Mouse (Mus musculus): ENCODE results near the gene Aven. TPM values are rescaled to one million over a fixed set of nuclear protein-coding genes. Genes with fewer than 3 reads are reported as not detected.

The Aven gene
- 0.38 and 0.74 TPM in 2 replicates for polyA plus RNA-seq (2012; rRNA removed)

DNA sequence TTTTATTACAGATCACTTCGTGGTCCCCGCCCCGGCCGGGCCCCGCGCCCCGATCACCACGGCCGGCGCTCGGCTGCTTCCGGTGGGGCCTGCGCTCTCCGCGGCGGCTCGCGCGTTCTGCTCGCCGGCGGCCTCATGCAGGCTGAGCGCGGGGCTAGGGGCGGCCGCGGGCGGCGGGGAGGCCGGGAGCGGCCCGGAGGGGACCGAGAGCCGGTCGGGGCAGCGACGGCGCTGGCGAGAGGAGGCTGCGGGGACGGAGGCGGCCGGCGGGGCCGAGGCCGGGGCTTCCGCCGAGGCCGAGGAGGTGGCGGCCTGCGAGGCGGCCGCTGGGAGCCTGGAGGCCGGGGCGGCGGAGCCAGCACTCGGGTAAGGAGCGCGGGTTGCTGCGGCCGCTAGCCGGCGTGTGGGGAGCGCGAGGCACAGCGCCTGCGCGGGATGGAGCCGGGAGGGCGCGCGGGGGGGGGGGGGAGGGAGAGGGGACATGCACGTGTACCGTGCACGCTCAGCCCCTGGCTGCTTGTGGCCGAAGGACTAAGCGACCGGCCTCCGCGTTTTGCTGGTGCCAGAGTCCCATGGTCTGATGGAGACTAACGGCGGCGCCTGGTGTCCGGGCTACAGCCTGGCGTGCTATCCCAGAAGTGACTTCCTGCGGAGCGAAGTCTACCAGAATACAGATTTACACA, at the start of gene Aven:
Aven (plus strand) TSS at position 109 of the 683 bp plus-strand sequence.

DNA sequence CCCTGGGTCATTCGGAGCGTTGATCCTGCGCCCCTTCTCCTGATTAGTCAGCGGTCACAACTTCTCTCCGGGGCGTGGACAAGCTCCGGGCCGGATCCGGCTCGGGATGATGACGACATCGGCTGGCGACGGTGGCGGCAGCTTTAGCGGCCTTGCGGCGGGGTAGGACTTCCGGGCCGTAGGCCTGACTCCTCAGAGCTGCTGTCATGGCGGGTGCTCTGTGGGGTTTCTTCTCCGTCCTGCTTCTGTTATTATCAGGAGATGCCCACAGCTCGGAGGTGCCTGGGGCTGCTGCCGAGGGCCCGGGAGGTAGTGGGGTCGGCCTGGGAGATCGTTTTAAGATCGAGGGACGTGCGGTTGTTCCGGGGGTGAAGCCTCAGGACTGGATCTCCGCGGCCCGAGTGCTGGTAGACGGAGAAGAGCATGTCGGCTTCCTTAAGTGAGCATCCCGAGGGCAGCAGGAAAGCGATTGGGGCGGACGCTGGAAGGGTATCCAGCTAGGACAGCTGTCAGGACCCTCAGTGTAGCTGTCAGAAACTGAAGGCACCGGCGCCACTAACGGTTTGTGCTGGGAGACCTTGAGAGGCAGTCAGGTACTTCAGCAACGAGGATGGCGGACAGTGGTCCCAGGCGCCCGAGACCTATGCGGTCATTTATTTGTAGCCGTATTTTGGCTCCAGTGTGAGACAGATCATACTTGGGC, 37.8 kb upstream of the Aven start, which contains the start of gene Emc7:
Emc7 (plus strand) TSS at position 136 of the 703 bp plus-strand sequence.

DNA sequence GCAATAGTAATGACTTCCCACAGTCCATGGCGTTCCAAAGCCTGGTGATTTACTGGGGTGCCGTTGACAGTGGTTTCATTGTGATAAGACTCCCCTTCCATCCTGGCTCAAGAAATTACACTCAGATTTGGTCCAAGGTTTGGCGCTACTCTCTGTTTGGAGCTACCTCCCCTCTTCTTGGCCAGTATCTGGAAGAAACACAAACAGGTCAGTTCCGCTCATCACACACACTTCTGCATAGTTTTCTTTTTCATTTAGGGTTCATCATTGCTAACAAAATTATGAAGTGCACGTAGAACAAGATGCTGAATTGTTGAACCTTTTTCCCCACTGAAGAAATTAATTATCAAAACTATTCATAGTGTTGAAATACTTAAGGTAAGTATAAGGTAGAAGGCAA, 12.1 kb upstream of the Aven start, which contains the start of gene Chrm5:
Chrm5 (minus strand) TSS at position 101 of the 400 bp plus-strand sequence.

Other genes with a start within 250 kb of the Aven start
- not detected in 2 replicates for gene Nutm1, start 233.7 kb upstream of the Aven start, polyA plus RNA-seq (2012; rRNA removed)
- 19.7 and 22.1 TPM in 2 replicates for gene Nop10, start 231.0 kb upstream of the Aven start, polyA plus RNA-seq (2012; rRNA removed)
- gene Slc12a6, start 227.1 kb upstream of the Aven start, polyA plus RNA-seq (2012; rRNA removed): 3.3 and 5.2 TPM in 2 replicates
- gene Gm21985, start 226.7 kb upstream of the Aven start, polyA plus RNA-seq (2012; rRNA removed): not detected in 2 replicates
- 37.5 and 43.1 TPM in 2 replicates for gene Emc4, start 124.9 kb upstream of the Aven start, polyA plus RNA-seq (2012; rRNA removed)
- gene Katnbl1, start 113.8 kb upstream of the Aven start, polyA plus RNA-seq (2012; rRNA removed): 0.22 and 0.29 TPM in 2 replicates
- 0.87 and 0.97 TPM in 2 replicates for gene Emc7, start 38.0 kb upstream of the Aven start, polyA plus RNA-seq (2012; rRNA removed)
- not detected in 2 replicates for gene Chrm5, start 12.2 kb upstream of the Aven start, polyA plus RNA-seq (2012; rRNA removed)

Measured in stomach, adult 2 months (tissue).